Mouse (Mus musculus): ENCODE data around the gene Vmn2r42. TPM values are rescaled to one million over a fixed set of nuclear protein-coding genes. Genes with fewer than 3 reads are reported as not detected.

Vmn2r42 gene
- not detected in 2 replicates for polyA plus RNA-seq (2012; rRNA removed)

DNA sequence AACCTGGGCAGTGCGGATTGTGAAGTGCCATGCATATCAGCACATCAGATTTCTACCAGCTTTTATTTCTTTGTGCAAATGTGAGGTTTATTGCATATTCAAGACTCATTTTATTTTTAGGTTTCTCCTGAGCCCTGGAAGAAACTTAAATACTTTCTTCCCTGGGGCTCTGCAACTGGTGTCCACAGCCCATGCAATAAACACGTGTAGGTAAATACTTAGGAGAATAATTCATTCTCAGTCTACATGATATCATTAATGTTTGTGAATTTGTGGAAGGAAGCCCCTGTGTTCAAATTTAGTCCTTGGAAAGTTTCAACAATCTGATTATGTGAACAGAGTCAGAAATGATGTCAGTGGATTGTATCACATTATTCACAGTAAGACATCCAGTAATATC lies at the start of gene Vmn2r42:
Gene Vmn2r42, minus strand, starts transcription at position 101 of the 400 bp plus-strand sequence.

GRCm38 (mm10) chr7:8161554-8161953 lies 38.6 kb downstream of the Vmn2r42 start, which contains the start of gene Vmn2r41:
TSS of gene Vmn2r41 (minus strand) at chr7:8161654.

Other genes starting within 250 kb of the Vmn2r42 start
- not detected in 2 replicates for gene Vmn2r41, start 38.7 kb downstream of the Vmn2r42 start, polyA plus RNA-seq (2012; rRNA removed)
- not detected in 2 replicates for gene Vmn2r43, start 60.3 kb upstream of the Vmn2r42 start, polyA plus RNA-seq (2012; rRNA removed)
- gene Vmn2r44, start 183.0 kb upstream of the Vmn2r42 start, polyA plus RNA-seq (2012; rRNA removed), result not detected in 2 replicates

Measured in central nervous system, embryonic 11.5 days (tissue).